Mouse (Mus musculus) heart, embryonic 16.5 days (tissue): ENCODE measurements at regions not wholly inside any gene's neighbourhood (a gene's known extent, or its start where the extent isn't known, plus 50 kb on each side); places are given as distances from the start of the nearest gene placed in this dataset.

Experiments
- ATAC-seq: fragments of 200-750 bp; cut with Nextera tagmentation; replicated peaks from 2 replicates; pipeline ENCODE4 v1.8.0; 2017; ENCODE audit warnings: moderate number of reproducible peaks; ENCODE audit not compliant: insufficient read depth, low FRiP score; ENCODE audit errors: extremely low read depth
- H3K27ac ChIP-seq: fragments of 300-500 bp; sonication (generic); 2 replicates; pipeline ENCODE4 v1.5.1; 2014; ENCODE audit warnings: mild to moderate bottlenecking, low read length, control low read depth, moderate library complexity
- H3K27me3 ChIP-seq: fragments of 300-500 bp; sonication (generic); 2 replicates; pipeline ENCODE4 v1.6.1; 2014; ENCODE audit warnings: low read length, mixed read lengths; ENCODE audit not compliant: control insufficient read depth, insufficient read depth
- H3K36me3 ChIP-seq: fragments of 300-500 bp; sonication (generic); 2 replicates; pipeline ENCODE4 v1.6.1; 2014; ENCODE audit not compliant: control insufficient read depth, insufficient read depth
- H3K4me1 ChIP-seq: fragments of 300-500 bp; sonication (generic); 2 replicates; pipeline ENCODE4 v1.6.1; 2014; ENCODE audit warnings: low read length, mixed read lengths; ENCODE audit not compliant: control insufficient read depth, insufficient read depth
- H3K4me2 ChIP-seq: fragments of 300-500 bp; sonication (generic); 2 replicates; pipeline ENCODE4 v1.6.1; 2014; ENCODE audit warnings: low read depth, mild to moderate bottlenecking, control low read depth, low read length
- H3K4me3 ChIP-seq: fragments of 300-500 bp; sonication (generic); 2 replicates; pipeline ENCODE4 v1.5.1; 2014; ENCODE audit warnings: mild to moderate bottlenecking, control low read depth, low read length
- H3K9ac ChIP-seq: fragments of 300-500 bp; sonication (generic); 2 replicates; pipeline ENCODE4 v1.6.1; 2014; ENCODE audit warnings: low read length, control low read depth
- H3K9me3 ChIP-seq: fragments of 300-500 bp; sonication (generic); replicated peaks from 2 replicates; pipeline ENCODE4 v1.6.1; 2016; ENCODE audit warnings: low read length; ENCODE audit not compliant: control insufficient read depth
- WGBS: fragments of 180-500 bp; shearing (Covaris S2); extraction: QIAGEN DNeasy Blood & Tissue Kit; methylation state at CpG from one replicate; pipeline ENCODE4 v1.1.7; 2014; 5-methylcytosine and 5-hydroxymethylcytosine counted together

- Histone ChIP-seq H3K9ac (no peak overlapping the region), H3K4me1 (no peaks in the 10 kb centered on the region), H3K4me2 (no peak overlapping the region), H3K27me3 (no peaks in the 10 kb centered on the region), H3K27ac (no peak overlapping the region), H3K9me3 (no peaks in the 10 kb centered on the region), H3K4me3 (no peak overlapping the region), H3K36me3 (no peaks in the 10 kb centered on the region)
- WGBS = 49% methylated on average over 6 of the region's 6 CpGs
- ATAC-seq = no peak
These were observed 203.9 kb upstream of the Rbms3 start for GRCm38 (mm10) chr9:117833586-117833985.

GRCm38 (mm10) chr9:117814661-117815060 lies 184.9 kb upstream of the Rbms3 start:
- H3K27ac ChIP-seq = no peak overlapping the region
- no peak for ATAC-seq
- H3K4me2 ChIP-seq = no peak overlapping the region
- H3K4me3 ChIP-seq = no peak overlapping the region
- no peaks in the 10 kb centered on the region for H3K36me3 ChIP-seq
- no peak overlapping the region for H3K9ac ChIP-seq
- H3K4me1 ChIP-seq = no peaks in the 10 kb centered on the region
- H3K9me3 ChIP-seq = no peaks in the 10 kb centered on the region
- no peaks in the 10 kb centered on the region for H3K27me3 ChIP-seq
- 58% methylated on average over 4 of the region's 4 CpGs for WGBS

- Histone ChIP-seq H3K9me3 (no peaks in the 10 kb centered on the region), H3K4me2 (no peak overlapping the region), H3K9ac (no peak overlapping the region), H3K4me3 (no peak overlapping the region), H3K4me1 (no peaks in the 10 kb centered on the region), H3K36me3 (no peaks in the 10 kb centered on the region), H3K27me3 (no peaks in the 10 kb centered on the region), H3K27ac (no peak overlapping the region)
- WGBS = 62% methylated on average over 9 of the region's 9 CpGs
- no peak for ATAC-seq
These were observed 183.5 kb upstream of the Rbms3 start for GRCm38 (mm10) chr9:117813216-117813615.

- WGBS = 74% methylated on average over 9 of the region's 9 CpGs
- Histone ChIP-seq H3K27me3 (no peaks in the 10 kb centered on the region), H3K4me2 (no peak overlapping the region), H3K4me3 (no peak overlapping the region), H3K27ac (no peak overlapping the region), H3K36me3 (no peaks in the 10 kb centered on the region), H3K9ac (no peak overlapping the region), H3K4me1 (no peaks in the 10 kb centered on the region), H3K9me3 (no peaks in the 10 kb centered on the region)
- no peak for ATAC-seq
These were observed 176.1 kb upstream of the Rbms3 start for GRCm38 (mm10) chr9:117805812-117806211.

GRCm38 (mm10) chr9:117784186-117784591 lies 154.5 kb upstream of the Rbms3 start:
- H3K4me1 ChIP-seq = no peaks in the 10 kb centered on the region
- no peaks in the 10 kb centered on the region for H3K27me3 ChIP-seq
- H3K9ac ChIP-seq = no peak overlapping the region
- no peak overlapping the region for H3K27ac ChIP-seq
- no peaks in the 10 kb centered on the region for H3K9me3 ChIP-seq
- no peaks in the 10 kb centered on the region for H3K36me3 ChIP-seq
- no peak overlapping the region for H3K4me3 ChIP-seq
- H3K4me2 ChIP-seq = no peak overlapping the region
- 59% methylated on average over 5 of the region's 5 CpGs for WGBS
- no peak for ATAC-seq

GRCm38 (mm10) chr9:117754651-117755050 lies 124.9 kb upstream of the Rbms3 start:
- no peaks in the 10 kb centered on the region for H3K36me3 ChIP-seq
- no peak for ATAC-seq
- H3K9me3 ChIP-seq = no peaks in the 10 kb centered on the region
- no peak overlapping the region for H3K27ac ChIP-seq
- H3K9ac ChIP-seq = no peak overlapping the region
- H3K4me3 ChIP-seq = no peak overlapping the region
- 80% methylated on average over 6 of the region's 6 CpGs for WGBS
- H3K27me3 ChIP-seq = no peaks in the 10 kb centered on the region
- H3K4me2 ChIP-seq = no peak overlapping the region
- H3K4me1 ChIP-seq = no peaks in the 10 kb centered on the region

GRCm38 (mm10) chr9:117753466-117753865 lies 123.8 kb upstream of the Rbms3 start:
- no peaks in the 10 kb centered on the region for H3K4me1 ChIP-seq
- no peak overlapping the region for H3K9ac ChIP-seq
- ATAC-seq = no peak
- no peak overlapping the region for H3K4me2 ChIP-seq
- no peaks in the 10 kb centered on the region for H3K27me3 ChIP-seq
- no peak overlapping the region for H3K27ac ChIP-seq
- WGBS = 61% methylated on average over 3 of the region's 3 CpGs
- H3K9me3 ChIP-seq = no peaks in the 10 kb centered on the region
- no peaks in the 10 kb centered on the region for H3K36me3 ChIP-seq
- H3K4me3 ChIP-seq = no peak overlapping the region

GRCm38 (mm10) chr9:117744906-117745305 lies 115.2 kb upstream of the Rbms3 start:
- no peak overlapping the region for H3K4me3 ChIP-seq
- H3K36me3 ChIP-seq = no peaks in the 10 kb centered on the region
- no peaks in the 10 kb centered on the region for H3K4me1 ChIP-seq
- no peaks in the 10 kb centered on the region for H3K9me3 ChIP-seq
- H3K9ac ChIP-seq = no peak overlapping the region
- H3K4me2 ChIP-seq = no peak overlapping the region
- no peak overlapping the region for H3K27ac ChIP-seq
- H3K27me3 ChIP-seq = no peaks in the 10 kb centered on the region
- ATAC-seq = no peak
- 86% methylated on average over 8 of the region's 8 CpGs for WGBS

GRCm38 (mm10) chr9:117729366-117729765 lies 99.7 kb upstream of the Rbms3 start:
- Histone ChIP-seq H3K4me3 (no peak overlapping the region), H3K27me3 (no peaks in the 10 kb centered on the region), H3K9ac (no peak overlapping the region), H3K36me3 (no peaks in the 10 kb centered on the region), H3K4me2 (no peak overlapping the region), H3K9me3 (peaks cover 3% of the 10 kb centered on the region; the same call in 1 of the 2 replicates), H3K27ac (no peak overlapping the region), H3K4me1 (no peaks in the 10 kb centered on the region)
- ATAC-seq = no peak
- WGBS = 75% methylated on average over 6 of the region's 6 CpGs

- H3K27me3 ChIP-seq = no peaks in the 10 kb centered on the region
- no peak for ATAC-seq
- no peak overlapping the region for H3K4me2 ChIP-seq
- H3K27ac ChIP-seq = no peak overlapping the region
- no peak overlapping the region for H3K4me3 ChIP-seq
- H3K9ac ChIP-seq = no peak overlapping the region
- H3K4me1 ChIP-seq = no peaks in the 10 kb centered on the region
- 80% methylated on average over 7 of the region's 7 CpGs for WGBS
- H3K9me3 ChIP-seq = no peaks in the 10 kb centered on the region
- H3K36me3 ChIP-seq = no peaks in the 10 kb centered on the region
These were observed 90.5 kb upstream of the Rbms3 start for GRCm38 (mm10) chr9:117720161-117720598.
